Mouse (Mus musculus) limb, embryonic 15.5 days (tissue): ENCODE measurements around the gene Tyw5. TPM values are rescaled to one million over a fixed set of nuclear protein-coding genes. Genes with fewer than 3 reads are reported as not detected.

Experiments
- polyA plus RNA-seq: library from polyadenylated mRNA; unstranded; fragments of >200 nt; fragmentation: Nextera tagmentation; extraction: Ambion mirVana; gene quantifications from 2 replicates; pipeline ENCODE4 v1.2.1, GENCODE M21; 2015

Gene Tyw5
- polyA plus RNA-seq, 1 experiment from 2014 or later: 27.6 TPM

Other genes starting within 250 kb of the Tyw5 start
- 15.6 and 15.9 TPM in 2 replicates for gene 1700066M21Rik, start 29.5 kb downstream of the Tyw5 start, polyA plus RNA-seq
- gene Maip1, start 773 bp downstream of the Tyw5 start, polyA plus RNA-seq: 14.9 and 15.1 TPM in 2 replicates